Mouse (Mus musculus): ENCODE measurements around the gene Dlec1. TPM values are rescaled to one million over a fixed set of nuclear protein-coding genes. Genes with fewer than 3 reads are reported as not detected.
A peak's percentile ranks its signal among the peaks of the same experiment; 100 is the strongest.

The Dlec1 gene
- polyA plus RNA-seq, 1 experiment from 2014 or later, result 1.1 TPM

DNA sequence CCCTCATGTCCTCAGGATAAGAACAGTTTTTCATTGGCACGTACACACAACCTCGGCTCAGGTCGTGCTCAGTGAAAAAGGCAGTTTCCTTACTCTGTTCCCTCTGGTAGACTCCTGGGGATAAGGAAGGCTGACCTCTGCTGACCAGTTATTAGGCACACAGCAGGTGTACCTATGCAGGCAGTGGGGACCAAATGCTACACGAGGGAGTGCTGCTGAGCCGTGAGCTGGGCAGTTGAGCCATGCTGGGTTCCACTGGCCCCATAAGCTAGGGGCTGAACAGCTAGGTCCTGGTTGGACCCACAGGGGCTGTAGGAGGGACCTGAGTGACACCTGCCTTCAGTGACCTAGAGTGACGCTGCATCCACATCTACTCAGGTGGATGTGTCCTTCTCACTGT is 43.4 kb downstream of the Dlec1 start:
- ATAC-seq (ENCODE audit: low read depth), result no peak
- 72% methylated on average over 6 of the region's 6 CpGs for WGBS

DNA sequence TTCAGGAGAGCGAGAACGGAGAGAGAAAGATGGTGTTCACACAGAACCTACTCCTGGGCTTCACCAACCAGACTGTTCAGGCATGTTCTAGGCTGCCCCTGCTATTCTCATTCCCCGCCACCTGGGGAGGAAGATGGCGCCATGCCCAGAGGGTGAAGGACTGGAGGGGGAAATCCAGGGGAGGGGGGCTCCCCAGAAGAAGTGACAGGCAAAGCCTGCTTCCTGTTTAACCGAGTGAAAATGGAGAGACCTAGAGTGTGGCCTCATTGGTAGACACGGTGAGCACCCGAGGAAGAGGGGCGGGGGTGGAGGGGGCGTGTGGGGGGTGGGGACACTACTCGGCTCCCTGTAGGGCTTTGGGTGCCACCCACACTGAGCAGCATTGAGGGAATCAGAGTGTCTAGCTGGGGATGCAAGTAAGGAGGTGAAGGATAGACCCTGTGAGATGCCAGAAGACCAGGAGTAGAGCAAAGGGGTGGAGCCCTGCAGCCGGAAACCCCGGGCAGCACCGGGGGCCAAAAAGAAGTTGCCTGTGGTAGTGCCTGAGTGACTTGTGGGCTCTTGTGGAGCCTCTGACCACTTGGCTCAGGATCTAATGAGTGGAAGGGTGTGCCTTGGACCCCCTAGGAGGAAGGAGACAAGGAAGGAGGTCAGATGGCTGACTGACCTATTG is 44.0 kb downstream of the Dlec1 start:
- Histone ChIP-seq H3K4me1 (ENCODE audit: control insufficient read depth, insufficient read depth, low read length) (no peaks in the 10 kb centered on the region), H3K9ac (replicated peaks; ENCODE audit: low read depth, low read length) (no peak overlapping the region), H3K9me3 (ENCODE audit: control insufficient read depth, low read length) (no peaks in the 10 kb centered on the region), H3K4me2 (ENCODE audit: low read depth, low read length) (no peak overlapping the region), H3K27me3 (ENCODE audit: control insufficient read depth, insufficient read depth, low read length) (no peaks in the 10 kb centered on the region), H3K36me3 (ENCODE audit: control insufficient read depth, insufficient read depth, low read length) (no peaks in the 10 kb centered on the region), H3K27ac (ENCODE audit: low read depth, low read length) (no peak overlapping the region), H3K4me3 (ENCODE audit: low read depth, low read length) (no peak overlapping the region)
- no peak for ATAC-seq (ENCODE audit: low read depth)
- 78% methylated on average over 13 of the region's 13 CpGs for WGBS

More for the DNA sequence above, 43.4 kb downstream of the Dlec1 start:
- no peaks in the 10 kb centered on the region for H3K36me3 ChIP-seq (ENCODE audit: control insufficient read depth, insufficient read depth, low read length)
- H3K9me3 ChIP-seq (ENCODE audit: control insufficient read depth, low read length), result no peaks in the 10 kb centered on the region
- no peaks in the 10 kb centered on the region for H3K27me3 ChIP-seq (ENCODE audit: control insufficient read depth, insufficient read depth, low read length)
- H3K9ac ChIP-seq (replicated peaks; ENCODE audit: low read depth, low read length), result no peak overlapping the region
- no peaks in the 10 kb centered on the region for H3K4me1 ChIP-seq (ENCODE audit: control insufficient read depth, insufficient read depth, low read length)
- H3K27ac ChIP-seq (ENCODE audit: low read depth, low read length), result no peak overlapping the region
- H3K4me3 ChIP-seq (ENCODE audit: low read depth, low read length), result no peak overlapping the region
- no peak overlapping the region for H3K4me2 ChIP-seq (ENCODE audit: low read depth, low read length)

DNA sequence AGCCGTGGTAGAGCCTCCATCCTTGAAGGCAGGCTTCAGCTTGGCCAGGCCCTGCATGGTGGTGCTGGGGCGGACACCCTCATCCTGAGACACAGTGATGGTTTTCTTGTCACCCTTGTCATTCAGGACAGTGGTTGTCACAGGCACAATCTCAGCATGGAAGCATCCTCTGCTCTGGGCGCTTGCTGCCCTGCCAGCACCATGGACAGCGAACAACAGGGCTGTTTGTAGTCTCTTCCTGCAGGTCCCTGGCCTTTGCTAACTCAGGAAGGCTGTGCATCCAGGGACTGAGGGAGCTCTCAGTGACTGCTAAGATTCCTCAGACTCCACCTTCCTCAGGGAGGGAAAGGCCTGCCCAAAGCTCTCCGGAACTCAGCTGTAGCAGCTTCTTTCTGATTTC is 47.3 kb downstream of the Dlec1 start:
- no peaks in the 10 kb centered on the region for H3K36me3 ChIP-seq (ENCODE audit: control insufficient read depth, insufficient read depth, low read length)
- no peaks in the 10 kb centered on the region for H3K27me3 ChIP-seq (ENCODE audit: control insufficient read depth, insufficient read depth, low read length)
- H3K4me2 ChIP-seq (ENCODE audit: low read depth, low read length), result no peak overlapping the region
- ATAC-seq (ENCODE audit: low read depth), result no peak
- H3K9me3 ChIP-seq (ENCODE audit: control insufficient read depth, low read length), result no peaks in the 10 kb centered on the region
- H3K9ac ChIP-seq (replicated peaks; ENCODE audit: low read depth, low read length), result no peak overlapping the region
- no peak overlapping the region for H3K27ac ChIP-seq (ENCODE audit: low read depth, low read length)
- H3K4me3 ChIP-seq (ENCODE audit: low read depth, low read length), result no peak overlapping the region
- H3K4me1 ChIP-seq (ENCODE audit: control insufficient read depth, insufficient read depth, low read length), result no peaks in the 10 kb centered on the region
- WGBS, result 35% methylated on average over 5 of the region's 5 CpGs

DNA sequence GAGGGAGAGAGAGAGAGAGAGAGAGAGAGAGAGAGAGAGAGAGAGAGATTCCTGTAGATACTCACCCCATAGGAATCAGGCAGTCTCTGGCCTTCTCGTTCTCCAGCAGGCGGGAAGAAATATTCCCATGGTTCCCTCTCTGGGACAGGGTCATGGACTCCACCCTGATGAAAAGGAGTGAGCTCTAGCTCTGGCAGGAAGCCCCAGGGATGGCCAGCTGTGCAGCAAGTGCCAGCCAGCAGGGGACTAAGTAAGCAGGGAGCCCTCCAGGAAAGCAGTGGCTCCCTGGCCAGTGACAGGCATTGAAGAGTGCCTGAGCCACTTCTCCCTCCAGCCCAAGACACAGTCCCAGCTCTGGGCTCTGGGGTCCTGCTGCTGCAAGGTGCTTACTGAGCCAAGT is 49.5 kb downstream of the Dlec1 start:
- H3K4me2 ChIP-seq (ENCODE audit: low read depth, low read length), result no peak overlapping the region
- no peaks in the 10 kb centered on the region for H3K36me3 ChIP-seq (ENCODE audit: control insufficient read depth, insufficient read depth, low read length)
- no peak overlapping the region for H3K27ac ChIP-seq (ENCODE audit: low read depth, low read length)
- no peak overlapping the region for H3K4me3 ChIP-seq (ENCODE audit: low read depth, low read length)
- no peak overlapping the region for H3K9ac ChIP-seq (replicated peaks; ENCODE audit: low read depth, low read length)
- WGBS, result 50% methylated on average over 2 of the region's 2 CpGs
- ATAC-seq (ENCODE audit: low read depth), result no peak
- H3K27me3 ChIP-seq (ENCODE audit: control insufficient read depth, insufficient read depth, low read length), result no peaks in the 10 kb centered on the region
- no peaks in the 10 kb centered on the region for H3K4me1 ChIP-seq (ENCODE audit: control insufficient read depth, insufficient read depth, low read length)
- no peaks in the 10 kb centered on the region for H3K9me3 ChIP-seq (ENCODE audit: control insufficient read depth, low read length)

DNA sequence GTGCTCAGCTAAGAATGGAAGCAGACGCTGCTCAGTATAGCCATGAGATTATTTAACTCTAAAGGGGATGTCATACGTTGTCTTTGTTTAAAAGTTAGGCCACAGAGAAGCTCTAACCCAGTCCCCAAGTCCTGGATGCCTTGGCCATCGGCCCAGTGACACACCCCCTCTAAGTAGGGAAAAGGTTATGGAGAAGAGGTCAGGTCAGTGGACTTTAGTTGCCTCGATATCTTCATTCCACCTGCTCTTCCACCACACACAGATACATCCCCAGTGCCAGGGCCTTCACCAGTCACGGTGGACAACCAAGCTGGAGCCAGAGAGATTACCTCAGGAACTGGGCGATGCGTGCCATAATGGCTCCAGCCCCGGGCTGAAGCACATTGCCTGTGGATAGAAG is 53.1 kb downstream of the Dlec1 start:
- no peaks in the 10 kb centered on the region for H3K36me3 ChIP-seq (ENCODE audit: control insufficient read depth, insufficient read depth, low read length)
- WGBS, result 88% methylated on average over 8 of the region's 8 CpGs
- no peak overlapping the region for H3K9ac ChIP-seq (replicated peaks; ENCODE audit: low read depth, low read length)
- no peak for ATAC-seq (ENCODE audit: low read depth)
- no peak overlapping the region for H3K4me2 ChIP-seq (ENCODE audit: low read depth, low read length)
- no peak overlapping the region for H3K4me3 ChIP-seq (ENCODE audit: low read depth, low read length)
- H3K4me1 ChIP-seq (ENCODE audit: control insufficient read depth, insufficient read depth, low read length), result no peaks in the 10 kb centered on the region
- no peak overlapping the region for H3K27ac ChIP-seq (ENCODE audit: low read depth, low read length)
- no peaks in the 10 kb centered on the region for H3K27me3 ChIP-seq (ENCODE audit: control insufficient read depth, insufficient read depth, low read length)
- H3K9me3 ChIP-seq (ENCODE audit: control insufficient read depth, low read length), result no peaks in the 10 kb centered on the region

DNA sequence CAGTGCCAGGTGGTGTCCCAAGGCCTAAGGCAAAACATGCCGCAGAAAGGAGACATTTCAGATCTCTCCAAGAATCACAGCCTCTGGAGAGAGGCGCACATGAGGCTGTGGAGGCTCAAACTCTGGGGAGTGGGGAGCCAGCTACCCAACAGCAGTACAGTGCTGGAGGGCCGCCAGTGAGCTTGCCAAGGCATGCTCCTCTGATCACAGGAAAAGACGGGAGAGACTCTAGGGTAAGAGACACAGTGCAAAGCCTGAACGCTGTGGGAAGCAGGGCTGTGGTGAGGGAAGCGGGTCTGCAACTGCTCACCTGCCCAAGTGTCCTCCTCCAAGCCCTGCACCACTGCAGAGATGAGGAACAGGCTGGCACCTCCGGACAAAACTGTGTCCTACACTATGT is 53.5 kb downstream of the Dlec1 start:
- Histone ChIP-seq H3K9ac (replicated peaks; ENCODE audit: low read depth, low read length) (no peak overlapping the region), H3K9me3 (ENCODE audit: control insufficient read depth, low read length) (no peaks in the 10 kb centered on the region), H3K36me3 (ENCODE audit: control insufficient read depth, insufficient read depth, low read length) (no peaks in the 10 kb centered on the region), H3K27me3 (ENCODE audit: control insufficient read depth, insufficient read depth, low read length) (no peaks in the 10 kb centered on the region), H3K4me3 (ENCODE audit: low read depth, low read length) (0 out of 2 replicates have a peak overlapping the region, but pooled peaks have one; percentile 44), H3K27ac (ENCODE audit: low read depth, low read length) (no peak overlapping the region), H3K4me1 (ENCODE audit: control insufficient read depth, insufficient read depth, low read length) (no peaks in the 10 kb centered on the region), H3K4me2 (ENCODE audit: low read depth, low read length) (no peak overlapping the region; the same call in 1 of the 2 replicates)
- no peak for ATAC-seq (ENCODE audit: low read depth)
- WGBS, result 60% methylated on average over 7 of the region's 7 CpGs

DNA sequence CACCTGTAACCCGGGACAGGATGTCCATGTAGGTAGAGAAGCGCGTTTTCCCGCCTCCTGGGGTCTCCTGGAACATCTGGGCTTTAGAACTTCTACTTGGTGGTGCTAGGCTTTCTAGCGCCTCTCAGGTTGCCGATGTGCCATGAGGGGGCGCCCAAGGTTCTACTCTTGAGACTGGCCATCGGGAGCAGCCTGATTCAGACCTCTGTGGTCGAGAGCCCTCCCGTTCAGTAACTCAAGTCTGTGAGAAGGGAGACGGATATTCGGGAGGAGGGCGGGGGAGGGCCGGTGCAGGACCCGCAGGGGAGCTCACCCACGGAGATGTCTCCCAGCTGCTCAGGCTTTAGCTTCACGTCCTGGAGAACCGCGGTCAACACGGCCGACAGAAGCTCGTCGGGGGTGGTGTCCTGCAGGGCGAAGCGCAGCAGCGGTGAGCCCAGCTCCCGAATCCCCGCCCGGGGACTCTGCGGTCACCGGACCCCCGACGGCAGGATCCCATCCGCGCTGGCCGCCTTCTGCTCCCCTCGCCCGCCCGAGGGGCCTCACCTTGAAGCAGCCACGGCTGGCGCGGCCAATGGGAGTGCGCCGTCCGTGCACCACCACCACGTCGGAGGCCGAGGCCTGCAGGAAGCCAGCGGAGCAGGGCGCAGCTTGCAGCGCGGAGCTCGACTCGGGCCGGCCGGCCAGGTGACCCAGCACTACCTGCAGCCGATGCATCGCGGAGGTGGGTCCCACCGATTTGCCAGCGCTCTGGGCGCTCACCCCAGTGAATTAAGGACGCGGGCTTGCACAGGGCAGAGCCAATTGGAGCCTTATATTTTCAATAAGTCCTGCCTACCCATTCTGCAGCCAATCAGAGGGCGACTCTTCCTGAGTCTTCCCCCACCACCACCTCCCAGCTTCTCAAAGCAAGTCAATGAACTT is 54.3 kb downstream of the Dlec1 start, which contains the start of gene Acaa1b:
Gene Acaa1b, minus strand, starts transcription at position 816 of the 924 bp plus-strand sequence.
- Histone ChIP-seq H3K27ac (ENCODE audit: low read depth, low read length) (no peak within 1 kb of the TSS), H3K4me3 (ENCODE audit: low read depth, low read length) (peak within 1 kb of the TSS; percentile 44), H3K4me2 (ENCODE audit: low read depth, low read length) (peak within 1 kb of the TSS; percentile 49), H3K4me1 (ENCODE audit: control insufficient read depth, insufficient read depth, low read length) (no peaks in the 10 kb centered on the region), H3K27me3 (ENCODE audit: control insufficient read depth, insufficient read depth, low read length) (no peaks in the 10 kb centered on the region), H3K9me3 (ENCODE audit: control insufficient read depth, low read length) (no peaks in the 10 kb centered on the region), H3K36me3 (ENCODE audit: control insufficient read depth, insufficient read depth, low read length) (no peaks in the 10 kb centered on the region), H3K9ac (replicated peaks; ENCODE audit: low read depth, low read length) (peak within 1 kb of the TSS; percentile 42; the same call in 1 of the 2 replicates)
- ATAC-seq (ENCODE audit: low read depth), result peak; percentile 96
- WGBS, result 1% methylated on average over 64 of the region's 65 CpGs

DNA sequence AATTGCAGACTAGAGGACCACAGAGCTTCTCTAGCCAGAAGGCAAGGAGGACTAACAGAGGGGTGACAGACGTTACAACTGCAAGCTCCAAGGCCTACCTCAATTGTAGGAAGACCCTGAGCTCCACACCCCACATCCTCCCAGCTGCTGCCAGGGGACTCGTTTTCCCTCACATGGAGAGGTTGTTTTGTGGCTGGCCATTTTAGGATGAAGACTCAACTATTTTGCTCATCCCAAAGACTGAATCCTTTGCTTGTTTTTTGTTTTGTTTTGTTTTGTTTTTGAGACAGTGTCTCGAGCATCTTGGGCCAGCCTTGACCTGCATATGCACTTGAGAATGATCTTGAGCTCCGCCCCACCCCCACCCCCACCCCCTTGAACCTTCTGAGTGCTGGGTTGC is 56.6 kb downstream of the Dlec1 start, which contains the start of gene Gm47289:
Gene Gm47289, plus strand, starts transcription at position 301 of the 400 bp plus-strand sequence.
- H3K27me3 ChIP-seq (ENCODE audit: control insufficient read depth, insufficient read depth, low read length), result no peaks in the 10 kb centered on the region
- H3K9ac ChIP-seq (replicated peaks; ENCODE audit: low read depth, low read length), result no peak within 1 kb of the TSS
- no peaks in the 10 kb centered on the region for H3K4me1 ChIP-seq (ENCODE audit: control insufficient read depth, insufficient read depth, low read length)
- ATAC-seq (ENCODE audit: low read depth), result no peak
- no peak within 1 kb of the TSS for H3K27ac ChIP-seq (ENCODE audit: low read depth, low read length)
- no peak within 1 kb of the TSS for H3K4me2 ChIP-seq (ENCODE audit: low read depth, low read length)
- no peak within 1 kb of the TSS for H3K4me3 ChIP-seq (ENCODE audit: low read depth, low read length)
- 70% methylated on average over 4 of the region's 4 CpGs for WGBS
- H3K36me3 ChIP-seq (ENCODE audit: control insufficient read depth, insufficient read depth, low read length), result no peaks in the 10 kb centered on the region
- H3K9me3 ChIP-seq (ENCODE audit: control insufficient read depth, low read length), result no peaks in the 10 kb centered on the region

DNA sequence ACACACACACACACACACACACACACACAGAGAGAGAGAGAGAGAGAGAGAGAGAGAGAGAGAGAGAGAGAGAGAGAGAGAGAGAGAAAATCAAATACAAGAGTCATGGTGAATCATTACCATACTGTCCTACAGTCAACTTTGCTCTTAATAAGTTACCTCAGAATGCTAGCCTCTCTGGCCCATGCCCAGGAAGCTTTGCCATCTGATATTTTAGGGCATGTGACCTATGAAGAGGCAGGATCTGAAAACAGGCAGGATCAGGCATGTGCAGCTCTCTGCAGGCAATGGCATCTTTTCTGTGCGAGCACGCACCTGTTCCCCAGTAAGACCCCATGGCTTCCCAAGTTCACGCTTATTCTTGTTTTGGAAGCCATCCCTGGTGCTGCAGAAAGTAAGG is 58.4 kb downstream of the Dlec1 start:
- H3K36me3 ChIP-seq (ENCODE audit: control insufficient read depth, insufficient read depth, low read length), result no peaks in the 10 kb centered on the region

More for the DNA sequence above, 58.4 kb downstream of the Dlec1 start:
- H3K4me2 ChIP-seq (ENCODE audit: low read depth, low read length), result no peak overlapping the region
- H3K9me3 ChIP-seq (ENCODE audit: control insufficient read depth, low read length), result no peaks in the 10 kb centered on the region
- H3K27me3 ChIP-seq (ENCODE audit: control insufficient read depth, insufficient read depth, low read length), result no peaks in the 10 kb centered on the region
- H3K4me1 ChIP-seq (ENCODE audit: control insufficient read depth, insufficient read depth, low read length), result no peaks in the 10 kb centered on the region
- ATAC-seq (ENCODE audit: low read depth), result no peak
- no peak overlapping the region for H3K4me3 ChIP-seq (ENCODE audit: low read depth, low read length)
- H3K9ac ChIP-seq (replicated peaks; ENCODE audit: low read depth, low read length), result no peak overlapping the region
- whole genome bisulfite sequencing, result 87% methylated on average over 3 of the region's 3 CpGs
- H3K27ac ChIP-seq (ENCODE audit: low read depth, low read length), result no peak overlapping the region
